Mouse (Mus musculus) MEL (cell line): Measurements from ENCODE around the gene As3mt.

ENCODE experiments used
- CTCF ChIP-seq, 3 experiments: IDR thresholded peaks in 2 of 3; conservative IDR thresholded peaks in 1 of 3; 2 replicates each; pipeline ENCODE4 v1.5.1; 2011 to 2012; ENCODE audit warnings: low read length in 3 of 3, low read depth in 2 of 3, mild to moderate bottlenecking in 2 of 3, improper control_type of control experiment in 1 of 3, inconsistent platforms in 1 of 3, mixed read lengths in 1 of 3, moderate library complexity in 1 of 3; ENCODE audit not compliant: control insufficient read depth in 1 of 3, insufficient read depth in 1 of 3, poor library complexity in 1 of 3, severe bottlenecking in 1 of 3
- EP300 ChIP-seq, 2 experiments: IDR thresholded peaks; 2 replicates each; pipeline ENCODE4 v1.6.1; 2011; ENCODE audit warnings: improper control_type of control experiment in 2 of 2, low read length in 2 of 2, low read depth in 1 of 2, mild to moderate bottlenecking in 1 of 2
- MAZ ChIP-seq: IDR thresholded peaks from 2 replicates; pipeline ENCODE4 v1.6.1; 2012; ENCODE audit warnings: low read depth, mild to moderate bottlenecking, inconsistent platforms, low read length, improper control_type of control experiment
- POLR2A ChIP-seq, 2 experiments: IDR thresholded peaks; 2 replicates each; pipeline ENCODE4 v1.6.1; 2011 to 2012; ENCODE audit warnings: low read length in 2 of 2, mild to moderate bottlenecking in 2 of 2, control low read depth in 1 of 2, improper control_type of control experiment in 1 of 2, low read depth in 1 of 2, moderate library complexity in 1 of 2; ENCODE audit not compliant: control insufficient read depth in 1 of 2, insufficient read depth in 1 of 2, poor library complexity in 1 of 2
- SMC3 ChIP-seq: IDR thresholded peaks from 2 replicates; pipeline ENCODE4 v1.6.1; 2011; ENCODE audit warnings: low read depth, low read length, improper control_type of control experiment
- ZKSCAN1 ChIP-seq: IDR thresholded peaks from 2 replicates; pipeline ENCODE4 v1.6.1; 2012; ENCODE audit warnings: low read depth, mild to moderate bottlenecking, inconsistent platforms, low read length, improper control_type of control experiment, moderate library complexity

- TF ChIP-seq CTCF (IDR thresholded peaks at IDR 0.05 in 2 of 3, conservative IDR thresholded peaks at IDR 0.05 in 1 of 3; ENCODE audit: control insufficient read depth in 1 of 3, insufficient read depth in 1 of 3, low read depth in 2 of 3, low read length in 3 of 3, poor library complexity in 1 of 3, severe bottlenecking in 1 of 3) (no peak), EP300 (IDR thresholded peaks at IDR 0.05; ENCODE audit: low read depth in 1 of 2, low read length in 2 of 2) (no peak), SMC3 (no peak), POLR2A (IDR thresholded peaks at IDR 0.05; ENCODE audit: control insufficient read depth in 1 of 2, insufficient read depth in 1 of 2, low read depth in 1 of 2, low read length in 2 of 2, poor library complexity in 1 of 2) (no peak), ZKSCAN1 (no peak), MAZ (no peak)
Observed at GRCm38 (mm10) chr19:46658348-46658747, 48.9 kb upstream of the As3mt start.
